Mouse (Mus musculus) stomach, postnatal 0 days (tissue): ENCODE measurements around the gene Inpp5b. TPM values are rescaled to one million over a fixed set of nuclear protein-coding genes. Genes with fewer than 3 reads are reported as not detected.

Experiments used
- ATAC-seq: fragments of 200-750 bp; cut with Nextera tagmentation; 2 replicates; pipeline ENCODE4 v1.8.0; 2017; ENCODE audit not compliant: low FRiP score, low TSS enrichment
- DNase-seq: peaks from one replicate; pipeline ENCODE4 v3.0.0-alpha.2; 2016; ENCODE audit warnings: low spot score
- H3K27ac ChIP-seq: fragments of 300-500 bp; sonication (generic); replicated peaks from 2 replicates; pipeline ENCODE4 v1.5.1; 2014; ENCODE audit warnings: mild to moderate bottlenecking, control low read depth
- H3K27me3 ChIP-seq: fragments of 300-500 bp; sonication (generic); 2 replicates; pipeline ENCODE4 v1.6.1; 2014; ENCODE audit warnings: low read length; ENCODE audit not compliant: control insufficient read depth, insufficient read depth
- H3K36me3 ChIP-seq: fragments of 300-500 bp; sonication (generic); 2 replicates; pipeline ENCODE4 v1.6.1; 2014; ENCODE audit warnings: low read length, mixed read lengths; ENCODE audit not compliant: control insufficient read depth, insufficient read depth
- H3K4me1 ChIP-seq: fragments of 300-500 bp; sonication (generic); replicated peaks from 2 replicates; pipeline ENCODE4 v1.6.1; 2014; ENCODE audit warnings: antibody characterized with exemption; ENCODE audit not compliant: control insufficient read depth, insufficient read depth
- H3K4me2 ChIP-seq: fragments of 300-500 bp; sonication (generic); replicated peaks from 2 replicates; pipeline ENCODE4 v1.6.1; 2014; ENCODE audit warnings: low read depth, mild to moderate bottlenecking, control low read depth, moderate library complexity
- H3K4me3 ChIP-seq: fragments of 300-500 bp; sonication (generic); 2 replicates; pipeline ENCODE4 v1.5.1; 2014; ENCODE audit warnings: low read depth, low read length, control low read depth
- H3K9ac ChIP-seq: fragments of 300-500 bp; sonication (generic); 2 replicates; pipeline ENCODE4 v1.6.1; 2014; ENCODE audit warnings: mild to moderate bottlenecking, low read length, control low read depth, mixed read lengths
- H3K9me3 ChIP-seq: fragments of 300-500 bp; sonication (generic); 2 replicates; pipeline ENCODE4 v1.6.1; 2016; ENCODE audit warnings: low read length; ENCODE audit not compliant: control insufficient read depth
- CTCF ChIP-seq: IDR thresholded peaks from 2 replicates; pipeline ENCODE4 v1.5.1; 2016; ENCODE audit warnings: antibody characterized with exemption, low read depth, mild to moderate bottlenecking, moderate library complexity
- EP300 ChIP-seq: optimal IDR thresholded peaks from 2 replicates; pipeline ENCODE3; 2016; ENCODE audit warnings: antibody characterized with exemption
- WGBS: fragments of 180-500 bp; shearing (Covaris S2); extraction: QIAGEN DNeasy Blood & Tissue Kit; methylation state at CpG from one replicate; pipeline ENCODE4 v1.1.7; 2014; 5-methylcytosine and 5-hydroxymethylcytosine counted together
- polyA plus RNA-seq: library from polyadenylated mRNA; unstranded; fragments of >200 nt; fragmentation: Nextera tagmentation; extraction: Ambion mirVana; gene quantifications from 2 replicates; pipeline ENCODE4 v1.2.1, GENCODE M21; 2015

Inpp5b gene
- polyA plus RNA-seq, 1 experiment from 2014 or later: 23.5 TPM

- no peak for ATAC-seq
- H3K9me3 ChIP-seq: no peaks in the 10 kb centered on the region
- no peak overlapping the region for H3K4me3 ChIP-seq
- H3K27me3 ChIP-seq: no peaks in the 10 kb centered on the region
- TF ChIP-seq EP300 (no peak), CTCF (no peak)
- H3K27ac ChIP-seq: no peak overlapping the region
- DNase-seq: no peak
- 82% methylated on average over 8 of the region's 8 CpGs for WGBS
- peaks cover 31% of the 10 kb centered on the region; the same call in 1 of the 2 replicates for H3K36me3 ChIP-seq
- H3K9ac ChIP-seq: no peak overlapping the region
- H3K4me2 ChIP-seq: no peak overlapping the region
- H3K4me1 ChIP-seq: no peaks in the 10 kb centered on the region
Measured at GRCm38 (mm10) chr4:124792114-124792513, 50.5 kb downstream of the Inpp5b start.

GRCm38 (mm10) chr4:124796141-124796540, 54.5 kb downstream of the Inpp5b start:
- no peaks in the 10 kb centered on the region for H3K27me3 ChIP-seq
- ATAC-seq (no peak), DNase-seq (no peak)
- TF ChIP-seq CTCF (no peak), EP300 (no peak)
- H3K9ac ChIP-seq: no peak overlapping the region
- no peaks in the 10 kb centered on the region for H3K9me3 ChIP-seq
- no peak overlapping the region for H3K4me3 ChIP-seq
- WGBS: 90% methylated on average over 8 of the region's 8 CpGs
- H3K4me2 ChIP-seq: no peak overlapping the region
- H3K36me3 ChIP-seq: peaks cover 19% of the 10 kb centered on the region; the same call in 1 of the 2 replicates
- H3K4me1 ChIP-seq: no peaks in the 10 kb centered on the region
- H3K27ac ChIP-seq: no peak overlapping the region

GRCm38 (mm10) chr4:124796913-124797312, 55.3 kb downstream of the Inpp5b start:
- no peak overlapping the region for H3K9ac ChIP-seq
- H3K9me3 ChIP-seq: no peaks in the 10 kb centered on the region
- TF ChIP-seq EP300 (no peak), CTCF (peak; percentile 43)
- H3K27ac ChIP-seq: no peak overlapping the region
- peaks cover 19% of the 10 kb centered on the region; the same call in 1 of the 2 replicates for H3K36me3 ChIP-seq
- WGBS: 90% methylated on average over 2 of the region's 2 CpGs
- H3K4me1 ChIP-seq: no peaks in the 10 kb centered on the region
- no peak overlapping the region for H3K4me3 ChIP-seq
- no peak overlapping the region for H3K4me2 ChIP-seq
- DNase-seq: no peak
- no peak for ATAC-seq
- H3K27me3 ChIP-seq: no peaks in the 10 kb centered on the region

- peak; percentile 88 for DNase-seq
- Histone ChIP-seq H3K27ac (peak within 1 kb of the TSS; percentile 96), H3K9ac (peak within 1 kb of the TSS; percentile 89), H3K4me1 (no peaks in the 10 kb centered on the region), H3K36me3 (peaks cover 11% of the 10 kb centered on the region; the same call in 1 of the 2 replicates), H3K4me2 (peak within 1 kb of the TSS; percentile 87), H3K4me3 (peak within 1 kb of the TSS; percentile 88), H3K27me3 (no peaks in the 10 kb centered on the region), H3K9me3 (no peaks in the 10 kb centered on the region)
- TF ChIP-seq EP300: no peak
- TF ChIP-seq CTCF: peak; percentile 88
- 3% methylated on average over 21 of the region's 21 CpGs for WGBS
- ATAC-seq: peak; percentile 81
Measured at GRCm38 (mm10) chr4:124801552-124802308, 60.1 kb downstream of the Inpp5b start, which contains the start of gene Mtf1. Mtf1 (plus strand) TSS chr4:124802104.

- no peak for TF ChIP-seq EP300
- no peak for TF ChIP-seq CTCF
- H3K4me1 ChIP-seq: no peaks in the 10 kb centered on the region
- peak; percentile 98 for DNase-seq
- peak overlapping the region; percentile 88 for H3K4me3 ChIP-seq
- H3K9ac ChIP-seq: peak overlapping the region; percentile 89
- H3K4me2 ChIP-seq: peak overlapping the region; percentile 87
- under 1% methylated on average over 52 of the region's 53 CpGs for WGBS
- no peaks in the 10 kb centered on the region for H3K27me3 ChIP-seq
- peak overlapping the region; percentile 96 for H3K27ac ChIP-seq
- H3K36me3 ChIP-seq: peaks cover 11% of the 10 kb centered on the region; the same call in 1 of the 2 replicates
- ATAC-seq: peak; percentile 99
- H3K9me3 ChIP-seq: no peaks in the 10 kb centered on the region
Measured at GRCm38 (mm10) chr4:124802309-124803260, 60.9 kb downstream of the Inpp5b start.
